Mouse (Mus musculus): ENCODE data around the gene Smad3.

Smad3 gene

GRCm38 (mm10) chr9:63701957-63702309 lies 55.9 kb downstream of the Smad3 start:
- no peak for DNase-seq (ENCODE audit: low read depth, low spot score)

GRCm38 (mm10) chr9:63701258-63701956 lies 56.4 kb downstream of the Smad3 start:
- DNase-seq (ENCODE audit: low read depth, low spot score), result no peak

- no peak for DNase-seq (ENCODE audit: low read depth, low spot score)
Observed at GRCm38 (mm10) chr9:63699145-63699544, 58.6 kb downstream of the Smad3 start.

GRCm38 (mm10) chr9:63698320-63699045 lies 59.3 kb downstream of the Smad3 start:
- no peak for DNase-seq (ENCODE audit: low read depth, low spot score)

GRCm38 (mm10) chr9:63697606-63698005 lies 60.2 kb downstream of the Smad3 start:
- DNase-seq (ENCODE audit: low read depth, low spot score), result no peak

GRCm38 (mm10) chr9:63696463-63697105 lies 61.2 kb downstream of the Smad3 start:
- DNase-seq (ENCODE audit: low read depth, low spot score), result no peak

GRCm38 (mm10) chr9:63691960-63692359 lies 65.8 kb downstream of the Smad3 start:
- no peak for DNase-seq (ENCODE audit: low read depth, low spot score)

- DNase-seq (ENCODE audit: low read depth, low spot score), result no peak
Observed at GRCm38 (mm10) chr9:63690511-63690910, 67.3 kb downstream of the Smad3 start.

GRCm38 (mm10) chr9:63687413-63688015 lies 70.3 kb downstream of the Smad3 start:
- DNase-seq (ENCODE audit: low read depth, low spot score), result no peak

GRCm38 (mm10) chr9:63685352-63685751 lies 72.4 kb downstream of the Smad3 start:
- no peak for DNase-seq (ENCODE audit: low read depth, low spot score)

GRCm38 (mm10) chr9:63684277-63684676 lies 73.5 kb downstream of the Smad3 start:
- no peak for DNase-seq (ENCODE audit: low read depth, low spot score)

- no peak for DNase-seq (ENCODE audit: low read depth, low spot score)
Observed at GRCm38 (mm10) chr9:63682943-63683342, 74.9 kb downstream of the Smad3 start.

GRCm38 (mm10) chr9:63682301-63682700 lies 75.5 kb downstream of the Smad3 start:
- DNase-seq (ENCODE audit: low read depth, low spot score), result no peak

- no peak for DNase-seq (ENCODE audit: low read depth, low spot score)
Observed at GRCm38 (mm10) chr9:63678076-63678475, 79.7 kb downstream of the Smad3 start.

GRCm38 (mm10) chr9:63677621-63678020 lies 80.2 kb downstream of the Smad3 start:
- DNase-seq (ENCODE audit: low read depth, low spot score), result no peak

- no peak for DNase-seq (ENCODE audit: low read depth, low spot score)
Observed at GRCm38 (mm10) chr9:63674613-63675012, 83.2 kb downstream of the Smad3 start.

- DNase-seq (ENCODE audit: low read depth, low spot score), result no peak
Observed at GRCm38 (mm10) chr9:63673494-63673805, 84.3 kb downstream of the Smad3 start.

GRCm38 (mm10) chr9:63672797-63673493 lies 84.8 kb downstream of the Smad3 start:
- no peak for DNase-seq (ENCODE audit: low read depth, low spot score)

- no peak for DNase-seq (ENCODE audit: low read depth, low spot score)
Observed at GRCm38 (mm10) chr9:63669816-63670215, 88.0 kb downstream of the Smad3 start.

GRCm38 (mm10) chr9:63668621-63669020 lies 89.2 kb downstream of the Smad3 start:
- no peak for DNase-seq (ENCODE audit: low read depth, low spot score)

- DNase-seq (ENCODE audit: low read depth, low spot score), result no peak
Observed at GRCm38 (mm10) chr9:63667373-63667724, 90.4 kb downstream of the Smad3 start.

Measured in WW6 (cell line).